Mouse (Mus musculus) ovary, postnatal 10 days (tissue): ENCODE results near the gene Tbata.

Source experiments
- DNase-seq: peaks from one replicate; pipeline ENCODE4 v3.0.0; 2022; ENCODE audit warnings: low spot score

Tbata gene

DNA sequence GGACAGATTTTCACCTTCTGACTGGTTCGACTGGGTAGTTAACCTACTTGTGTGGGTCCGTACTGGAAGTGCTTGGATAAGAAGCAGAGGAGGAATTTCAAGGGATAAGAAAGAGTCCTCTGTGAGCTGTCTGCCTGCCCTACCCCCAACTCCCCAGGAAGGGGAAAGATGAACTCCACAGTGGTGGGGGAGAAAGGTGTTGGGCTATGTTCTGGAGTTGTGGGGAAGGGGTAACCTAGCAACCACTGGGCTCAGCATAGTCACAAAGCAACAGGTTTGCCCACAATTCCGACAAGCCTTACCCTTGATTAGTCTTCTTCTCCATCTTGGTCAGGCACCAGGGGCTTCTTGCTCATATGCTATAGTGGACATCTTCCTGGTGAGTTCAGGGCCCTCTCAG, at the start of gene Tbata:
TSS of gene Tbata (plus strand) at position 301 of the 400 bp plus-strand sequence.
- no peak for DNase-seq

GRCm38 (mm10) chr10:61123276-61123913, 48.4 kb upstream of the Tbata start:
- DNase-seq, result no peak

DNA sequence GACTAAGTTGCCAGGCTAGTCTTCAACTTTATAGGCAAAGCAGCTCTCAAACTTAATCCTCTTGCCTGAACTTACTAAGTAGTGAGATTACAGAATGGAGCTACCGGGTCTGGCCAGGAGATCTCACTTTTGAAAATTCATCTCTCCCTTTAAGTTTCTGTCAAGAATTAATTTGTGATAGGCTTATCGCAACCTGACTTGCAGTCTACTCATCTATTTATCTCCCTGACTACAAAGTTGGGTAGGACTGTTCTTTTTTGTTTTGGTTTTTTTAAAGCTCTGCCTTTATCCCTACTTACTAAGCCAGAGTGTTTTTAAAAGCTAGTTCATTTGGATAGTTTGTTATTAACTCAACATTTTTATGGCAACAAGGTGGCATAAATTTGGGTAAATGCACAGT, 47.3 kb upstream of the Tbata start:
- DNase-seq, result no peak

GRCm38 (mm10) chr10:61128701-61129365, 42.9 kb upstream of the Tbata start:
- DNase-seq, result no peak

- DNase-seq, result no peak
Measured at GRCm38 (mm10) chr10:61130959-61131358, 40.8 kb upstream of the Tbata start.

GRCm38 (mm10) chr10:61134041-61134440, 37.7 kb upstream of the Tbata start:
- no peak for DNase-seq

- no peak for DNase-seq
Measured at GRCm38 (mm10) chr10:61135226-61135839, 36.4 kb upstream of the Tbata start.

DNA sequence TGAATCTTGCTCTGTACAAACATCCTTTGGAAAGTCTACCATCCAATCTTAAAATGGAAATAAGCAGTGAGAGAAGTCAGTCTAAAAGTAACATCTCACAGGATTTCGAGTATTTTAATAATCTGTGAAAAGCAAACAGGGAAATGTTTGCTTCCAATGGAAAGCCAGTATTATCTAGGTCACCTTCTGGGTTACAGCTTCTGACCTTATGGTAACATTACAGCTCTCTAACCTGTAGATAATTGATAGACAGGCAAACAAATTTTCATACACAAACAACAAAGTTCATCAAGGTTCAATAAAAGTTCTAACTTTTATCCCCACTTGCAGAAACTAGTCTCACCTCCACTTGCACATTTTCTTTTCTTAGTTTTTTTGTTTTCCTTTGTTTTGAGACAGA, 34.2 kb upstream of the Tbata start:
- no peak for DNase-seq

GRCm38 (mm10) chr10:61143343-61143742, 28.4 kb upstream of the Tbata start:
- no peak for DNase-seq

GRCm38 (mm10) chr10:61145766-61146118, 26.0 kb upstream of the Tbata start:
- DNase-seq, result no peak

DNA sequence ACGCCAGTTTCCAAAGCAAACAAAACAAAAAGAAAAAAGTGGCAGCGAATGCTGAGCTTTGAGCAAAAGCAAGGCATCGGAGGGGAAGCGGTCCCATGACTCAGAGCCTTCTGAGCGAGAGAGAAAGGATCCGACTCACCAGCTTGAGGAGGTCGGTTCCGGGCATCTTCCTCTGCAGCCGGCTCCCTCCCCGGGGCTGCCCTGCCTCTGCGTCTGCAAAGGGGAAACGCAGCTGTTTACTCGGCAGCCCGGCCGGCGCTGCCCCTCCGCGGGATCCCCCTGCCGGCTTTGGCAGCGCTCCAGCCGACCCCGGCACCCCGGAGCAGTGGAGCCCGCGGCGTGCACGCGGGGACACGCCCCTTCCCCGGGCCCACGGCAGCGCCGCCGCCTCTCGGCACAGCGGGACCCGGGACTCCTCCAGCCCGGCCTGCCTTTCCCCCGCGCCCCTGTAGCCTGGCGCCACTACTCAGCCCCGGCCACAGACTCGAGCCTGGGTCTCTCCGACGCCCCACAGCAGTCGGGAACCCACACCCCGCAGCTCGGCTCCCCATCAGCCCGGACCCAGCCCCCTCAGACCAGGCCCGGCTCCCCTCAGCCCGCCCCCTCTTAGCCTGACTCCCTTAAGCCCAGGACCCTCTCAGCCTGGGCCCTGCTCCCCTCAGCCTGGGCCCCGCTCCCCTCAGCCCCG, 25.5 kb upstream of the Tbata start:
- DNase-seq, result peak; percentile 31

DNA sequence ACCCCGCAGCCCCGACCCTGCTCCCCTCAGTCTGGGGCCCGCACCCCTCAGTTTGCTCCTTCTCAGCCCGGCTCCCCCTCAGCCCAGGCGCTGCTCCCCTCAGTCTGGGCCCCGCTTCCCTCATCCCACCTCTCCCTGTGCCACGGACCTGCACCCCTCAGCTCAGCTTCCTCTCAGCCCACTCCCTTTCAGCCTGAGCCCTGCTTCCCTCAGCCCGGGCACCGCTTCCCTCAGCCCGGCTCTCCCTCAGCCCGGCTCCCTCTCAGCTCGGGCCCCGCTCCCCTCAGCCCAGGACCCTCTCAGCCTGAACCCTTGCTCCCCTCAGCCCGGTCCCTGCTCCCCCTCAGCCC, 25.0 kb upstream of the Tbata start:
- no peak for DNase-seq

DNA sequence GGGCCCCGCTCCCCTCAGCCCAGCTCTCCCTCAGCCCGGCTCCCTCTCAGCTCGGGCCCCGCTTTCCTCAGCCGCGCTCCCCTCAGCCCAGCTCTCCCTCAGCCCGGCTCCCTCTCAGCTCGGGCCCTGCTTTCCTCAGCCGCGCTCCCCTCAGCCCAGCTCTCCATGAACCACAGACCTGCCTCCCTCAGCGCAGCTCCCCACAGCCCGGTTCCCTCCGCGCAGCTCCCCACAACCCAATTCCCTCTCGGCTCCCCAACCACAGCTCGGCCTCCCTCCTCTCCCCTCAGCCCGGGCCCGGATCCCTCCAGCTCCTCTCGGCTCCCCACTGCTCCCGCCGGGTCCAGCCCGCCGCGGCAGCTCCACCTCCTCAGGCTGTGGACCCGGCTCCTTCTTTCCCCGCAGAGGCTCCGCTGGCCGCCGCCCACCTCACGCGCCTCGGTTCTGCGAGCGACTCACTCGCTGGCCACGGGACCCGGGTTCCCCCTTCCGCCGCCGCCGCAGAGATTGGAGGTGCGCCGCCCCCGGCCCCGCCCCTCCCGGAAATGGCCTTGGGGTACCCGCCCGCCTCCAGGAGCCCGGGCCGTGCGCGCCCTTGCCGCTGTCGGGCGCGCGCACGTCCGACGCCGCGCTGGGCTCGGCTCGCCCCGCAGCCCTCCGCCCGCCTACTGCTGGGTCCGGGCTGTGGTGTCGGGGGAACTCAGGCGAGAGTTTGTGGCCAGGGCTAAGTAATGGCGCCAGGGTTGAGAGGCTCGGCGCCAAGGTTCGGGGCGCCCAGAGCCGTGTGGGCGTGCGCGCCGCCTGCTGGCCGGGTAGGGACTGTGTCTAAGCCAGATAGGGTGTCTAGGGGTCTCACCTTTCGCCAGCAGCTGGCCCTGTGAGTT, 24.4 kb upstream of the Tbata start, which contains the start of gene Sgpl1:
TSS of gene Sgpl1 (minus strand) at position 547 of the 884 bp plus-strand sequence.
- peak; percentile 87 for DNase-seq

- DNase-seq, result no peak
Measured at GRCm38 (mm10) chr10:61149476-61149875, 22.3 kb upstream of the Tbata start.

DNA sequence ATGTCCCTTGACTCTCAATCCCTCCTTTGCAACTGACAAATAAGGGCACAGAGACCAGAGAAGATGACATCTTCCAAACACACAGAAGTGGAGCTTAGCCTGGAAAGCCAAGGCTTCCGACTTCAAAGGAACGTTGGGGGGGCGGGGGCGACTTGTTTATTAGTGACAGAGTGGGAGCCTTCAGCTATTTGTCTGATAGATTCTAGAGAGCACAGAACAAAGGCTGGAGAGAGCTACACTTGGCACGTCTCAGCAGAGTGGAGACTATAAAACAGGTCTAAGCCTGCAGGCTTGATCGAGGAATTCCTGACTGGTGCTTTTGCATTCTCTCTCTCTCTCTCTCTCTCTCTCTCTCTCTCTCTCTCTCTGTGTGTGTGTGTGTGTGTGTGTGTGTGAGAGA, 21.1 kb upstream of the Tbata start:
- DNase-seq, result no peak

DNA sequence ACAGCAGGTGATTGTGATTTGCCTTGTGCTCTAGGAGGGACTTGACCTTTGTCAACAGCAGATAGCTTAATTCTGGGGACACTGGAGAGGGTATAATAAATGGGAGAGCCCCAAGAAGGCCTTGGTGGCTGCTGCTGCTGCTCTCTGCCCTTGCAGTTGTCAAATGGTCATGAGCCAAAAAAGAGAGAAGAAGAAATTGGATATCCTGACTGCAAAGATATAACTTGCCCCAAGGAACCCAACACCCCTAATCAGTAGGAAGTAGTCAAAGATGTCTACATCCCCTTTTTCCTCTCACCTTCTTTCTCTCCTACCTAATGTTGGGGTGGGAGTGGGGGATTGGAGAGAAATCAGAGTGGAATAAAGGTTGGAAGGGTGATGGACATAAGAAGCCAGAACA, 19.6 kb upstream of the Tbata start:
- no peak for DNase-seq

DNA sequence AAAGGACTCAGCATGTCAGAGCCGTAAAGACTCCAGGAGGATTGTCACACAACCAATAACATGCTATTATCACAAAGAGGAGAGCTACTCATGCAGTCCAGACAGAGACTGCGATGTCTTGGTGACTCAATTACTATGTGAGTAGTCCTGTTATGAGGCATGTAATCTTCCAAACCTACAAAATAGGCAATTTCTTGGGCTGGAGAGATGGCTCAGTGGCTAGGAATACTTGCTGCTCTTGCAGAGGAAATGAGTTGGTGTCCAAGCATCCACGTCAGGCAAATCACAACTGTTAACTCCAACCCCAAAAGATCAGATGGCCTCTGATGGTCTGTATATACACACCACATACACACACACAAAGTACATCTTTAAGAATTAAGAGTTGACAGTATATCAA, 16.1 kb upstream of the Tbata start:
- no peak for DNase-seq

DNA sequence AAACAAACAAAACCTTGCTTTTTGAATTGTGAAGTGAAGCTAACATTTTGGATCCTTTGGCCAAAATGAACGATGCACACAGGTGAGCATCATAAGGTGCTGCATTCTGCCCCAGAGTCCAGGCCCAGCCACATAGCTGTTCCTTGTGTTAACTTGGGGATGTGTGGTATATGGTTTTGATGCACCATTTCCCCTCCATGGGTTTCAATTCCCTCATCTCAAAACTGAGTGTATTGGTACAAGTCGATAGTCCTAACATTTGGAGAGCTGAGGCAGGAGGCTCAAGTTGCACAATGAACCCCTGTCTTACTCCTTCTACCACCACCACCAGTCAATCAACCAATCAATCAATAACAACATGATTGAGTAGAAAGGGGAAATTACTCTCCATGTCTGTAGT, 15.3 kb upstream of the Tbata start:
- DNase-seq, result no peak

- no peak for DNase-seq
Measured at GRCm38 (mm10) chr10:61158594-61158993, 13.2 kb upstream of the Tbata start.

GRCm38 (mm10) chr10:61160089-61160488, 11.7 kb upstream of the Tbata start:
- no peak for DNase-seq

DNA sequence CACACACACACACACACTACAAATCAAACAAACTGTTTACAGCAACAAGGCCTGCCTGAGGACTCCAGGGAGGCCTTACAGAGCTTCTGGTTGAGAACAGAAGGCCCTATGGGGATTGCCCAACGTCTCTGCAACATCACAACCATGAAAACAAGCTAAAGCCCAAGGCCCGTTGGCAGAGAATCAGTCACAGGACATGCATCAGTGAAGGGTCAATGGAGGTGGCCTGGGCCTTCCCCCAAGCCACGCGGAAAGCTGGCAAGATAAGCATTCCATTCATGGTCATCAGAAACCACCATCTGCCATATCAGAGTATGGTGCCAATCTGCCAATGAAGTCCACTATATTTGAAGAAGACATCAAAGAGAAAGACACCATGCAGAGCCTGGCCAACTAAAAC, 11.1 kb upstream of the Tbata start:
- DNase-seq, result no peak

DNA sequence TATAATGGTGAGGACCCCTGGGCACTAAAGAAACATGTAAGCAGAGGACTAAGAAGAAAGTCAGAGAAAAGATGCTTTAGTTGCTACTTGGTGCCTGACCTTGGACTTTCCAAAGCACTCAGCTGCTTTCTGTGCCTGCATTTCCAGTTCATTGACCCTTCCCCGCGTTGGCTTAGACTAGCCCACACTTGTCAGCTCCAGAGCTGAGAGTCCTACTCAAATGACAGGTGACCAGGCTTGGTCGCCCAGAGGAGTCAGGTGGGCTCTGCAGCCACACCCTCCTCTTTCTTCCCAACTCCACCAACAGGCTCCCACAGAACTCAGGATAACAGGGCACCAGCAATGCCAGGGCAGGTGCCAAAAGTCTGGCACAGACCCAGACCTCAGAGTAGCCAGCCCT, 9.4 kb upstream of the Tbata start:
- DNase-seq, result no peak
